Mouse (Mus musculus) liver, embryonic 14.5 days (tissue): ENCODE data around the gene Clstn2. TPM values are rescaled to one million over a fixed set of nuclear protein-coding genes. Genes with fewer than 3 reads are reported as not detected.

ENCODE experiments used
- ATAC-seq: fragments of 200-750 bp; cut with Nextera tagmentation; 2 replicates; pipeline ENCODE4 v1.8.0; 2017; ENCODE audit warnings: moderate number of reproducible peaks, mild to moderate bottlenecking, moderate library complexity; ENCODE audit not compliant: insufficient read depth
- DNase-seq, 3 experiments: peaks; one replicate each; pipeline ENCODE4 v3.0.0-alpha.2; 2012 to 2013; ENCODE audit warnings: low read depth in 3 of 3, low spot score in 3 of 3
- H3K27ac ChIP-seq: fragments of 300-500 bp; sonication (generic); 2 replicates; pipeline ENCODE4 v1.5.1; 2014; ENCODE audit warnings: moderate library complexity, mild to moderate bottlenecking, control low read depth, inconsistent platforms
- H3K27me3 ChIP-seq: fragments of 300-500 bp; sonication (generic); 2 replicates; pipeline ENCODE4 v1.6.1; 2014; ENCODE audit warnings: mild to moderate bottlenecking, low read length, moderate library complexity; ENCODE audit not compliant: control insufficient read depth, insufficient read depth
- H3K36me3 ChIP-seq: fragments of 300-500 bp; sonication (generic); replicated peaks from 2 replicates; pipeline ENCODE4 v1.6.1; 2014; ENCODE audit warnings: low read depth; ENCODE audit not compliant: control insufficient read depth, insufficient read depth
- H3K4me1 ChIP-seq, 2 experiments: fragments of 200-500 bp in 1 of 2; fragments of 300-500 bp in 1 of 2; sonication (generic) in 1 of 2; replicated peaks; 2 replicates each; pipeline ENCODE4 v1.6.1; 2012 to 2014; ENCODE audit warnings: antibody characterized with exemption in 1 of 2, inconsistent platforms in 1 of 2, low read length in 1 of 2; ENCODE audit not compliant: control insufficient read depth in 2 of 2, insufficient read depth in 2 of 2
- H3K4me2 ChIP-seq: fragments of 300-500 bp; sonication (generic); 2 replicates; pipeline ENCODE4 v1.6.1; 2014; ENCODE audit warnings: low read depth, mild to moderate bottlenecking, control low read depth, moderate library complexity
- H3K4me3 ChIP-seq, 2 experiments: fragments of 200-500 bp in 1 of 2; fragments of 300-500 bp in 1 of 2; sonication (generic) in 1 of 2; 2 replicates each; pipeline ENCODE4 v1.5.1; 2012 to 2014; ENCODE audit warnings: low read depth in 2 of 2, low read length in 2 of 2, mild to moderate bottlenecking in 2 of 2, control low read depth in 1 of 2, inconsistent platforms in 1 of 2, moderate library complexity in 1 of 2; ENCODE audit not compliant: insufficient read depth in 1 of 2
- H3K9ac ChIP-seq: fragments of 300-500 bp; sonication (generic); replicated peaks from 2 replicates; pipeline ENCODE4 v1.6.1; 2014; ENCODE audit warnings: mild to moderate bottlenecking, control low read depth, moderate library complexity
- H3K9me3 ChIP-seq: fragments of 300-500 bp; sonication (generic); 2 replicates; pipeline ENCODE4 v1.6.1; 2016; ENCODE audit warnings: low read length, mixed read lengths; ENCODE audit not compliant: control insufficient read depth
- CTCF ChIP-seq: IDR thresholded peaks from 2 replicates; pipeline ENCODE4 v1.5.1; 2016; ENCODE audit warnings: antibody characterized with exemption, low read depth, control low read depth
- EP300 ChIP-seq: IDR thresholded peaks from 2 replicates; pipeline ENCODE4 v1.6.1; 2016; ENCODE audit warnings: antibody characterized with exemption, low read depth
- WGBS: fragments of 180-500 bp; shearing (Covaris S2); extraction: QIAGEN DNeasy Blood & Tissue Kit; methylation state at CpG from one replicate; pipeline ENCODE4 v1.1.7; 2014; ENCODE audit not compliant: insufficient replicate concordance; 5-methylcytosine and 5-hydroxymethylcytosine counted together
- polyA plus RNA-seq, 2 experiments: library from polyadenylated mRNA; depleted of rRNA in 1 of 2; stranded (reverse) in 1 of 2; unstranded in 1 of 2; fragments of >200 nt; fragmentation: Nextera tagmentation in 1 of 2; extraction: Ambion mirVana in 1 of 2; gene quantifications; 2 replicates each; pipeline versions ENCODE4 v1.2.1 to v1.2.3; 2012 to 2014

Clstn2 gene
- polyA plus RNA-seq, 2 experiments: 0.04 to 0.11 TPM

GRCm38 (mm10) chr9:97590712-97591111 lies 442.3 kb downstream of the Clstn2 start:
- no peaks in the 10 kb centered on the region for H3K9me3 ChIP-seq
- no peak for ATAC-seq
- H3K27me3 ChIP-seq: no peaks in the 10 kb centered on the region
- WGBS: 58% methylated on average over 4 of the region's 4 CpGs
- no peaks in the 10 kb centered on the region for H3K36me3 ChIP-seq
- no peak for DNase-seq
- H3K4me3 ChIP-seq: no peak overlapping the region
- no peak overlapping the region for H3K9ac ChIP-seq
- no peak for TF ChIP-seq EP300
- TF ChIP-seq CTCF: no peak
- H3K27ac ChIP-seq: no peak overlapping the region
- H3K4me1 ChIP-seq: no peaks in the 10 kb centered on the region
- H3K4me2 ChIP-seq: no peak overlapping the region

GRCm38 (mm10) chr9:97570881-97571280 lies 462.1 kb downstream of the Clstn2 start:
- Histone ChIP-seq H3K36me3 (no peaks in the 10 kb centered on the region), H3K27me3 (no peaks in the 10 kb centered on the region), H3K9ac (no peak overlapping the region), H3K9me3 (no peaks in the 10 kb centered on the region), H3K27ac (no peak overlapping the region), H3K4me1 (no peaks in the 10 kb centered on the region), H3K4me2 (no peak overlapping the region), H3K4me3 (no peak overlapping the region)
- TF ChIP-seq CTCF (no peak), EP300 (no peak)
- 69% methylated on average over 7 of the region's 7 CpGs for WGBS
- no peak for ATAC-seq
- no peak for DNase-seq

GRCm38 (mm10) chr9:97563121-97563520 lies 469.9 kb downstream of the Clstn2 start:
- WGBS: 60% methylated on average over 6 of the region's 6 CpGs
- no peak overlapping the region for H3K9ac ChIP-seq
- no peaks in the 10 kb centered on the region for H3K36me3 ChIP-seq
- no peaks in the 10 kb centered on the region for H3K27me3 ChIP-seq
- no peaks in the 10 kb centered on the region for H3K9me3 ChIP-seq
- no peaks in the 10 kb centered on the region for H3K4me1 ChIP-seq
- H3K4me2 ChIP-seq: no peak overlapping the region
- no peak overlapping the region for H3K4me3 ChIP-seq
- no peak overlapping the region for H3K27ac ChIP-seq
- DNase-seq: no peak
- ATAC-seq: no peak
- no peak for TF ChIP-seq EP300
- TF ChIP-seq CTCF: no peak

- H3K36me3 ChIP-seq: no peaks in the 10 kb centered on the region
- no peak overlapping the region for H3K4me2 ChIP-seq
- no peaks in the 10 kb centered on the region for H3K27me3 ChIP-seq
- H3K4me1 ChIP-seq: no peaks in the 10 kb centered on the region
- H3K9me3 ChIP-seq: no peaks in the 10 kb centered on the region
- TF ChIP-seq EP300: no peak
- TF ChIP-seq CTCF: no peak
- 57% methylated on average over 4 of the region's 4 CpGs for WGBS
- no peak overlapping the region for H3K9ac ChIP-seq
- H3K27ac ChIP-seq: no peak overlapping the region
- DNase-seq: no peak
- no peak for ATAC-seq
- no peak overlapping the region for H3K4me3 ChIP-seq
These were observed 488.6 kb downstream of the Clstn2 start for GRCm38 (mm10) chr9:97544359-97544758.

- no peak overlapping the region for H3K9ac ChIP-seq
- H3K36me3 ChIP-seq: no peaks in the 10 kb centered on the region
- DNase-seq (no peak), ATAC-seq (no peak)
- TF ChIP-seq CTCF (no peak), EP300 (no peak)
- H3K9me3 ChIP-seq: no peaks in the 10 kb centered on the region
- WGBS: 75% methylated on average over 6 of the region's 6 CpGs
- H3K4me3 ChIP-seq: no peak overlapping the region
- H3K27ac ChIP-seq: no peak overlapping the region
- H3K4me1 ChIP-seq: no peaks in the 10 kb centered on the region
- no peaks in the 10 kb centered on the region for H3K27me3 ChIP-seq
- H3K4me2 ChIP-seq: no peak overlapping the region
These were observed 491.6 kb downstream of the Clstn2 start for GRCm38 (mm10) chr9:97541419-97541818.
